Mouse (Mus musculus): ENCODE measurements around the gene Dyx1c1.

DNA sequence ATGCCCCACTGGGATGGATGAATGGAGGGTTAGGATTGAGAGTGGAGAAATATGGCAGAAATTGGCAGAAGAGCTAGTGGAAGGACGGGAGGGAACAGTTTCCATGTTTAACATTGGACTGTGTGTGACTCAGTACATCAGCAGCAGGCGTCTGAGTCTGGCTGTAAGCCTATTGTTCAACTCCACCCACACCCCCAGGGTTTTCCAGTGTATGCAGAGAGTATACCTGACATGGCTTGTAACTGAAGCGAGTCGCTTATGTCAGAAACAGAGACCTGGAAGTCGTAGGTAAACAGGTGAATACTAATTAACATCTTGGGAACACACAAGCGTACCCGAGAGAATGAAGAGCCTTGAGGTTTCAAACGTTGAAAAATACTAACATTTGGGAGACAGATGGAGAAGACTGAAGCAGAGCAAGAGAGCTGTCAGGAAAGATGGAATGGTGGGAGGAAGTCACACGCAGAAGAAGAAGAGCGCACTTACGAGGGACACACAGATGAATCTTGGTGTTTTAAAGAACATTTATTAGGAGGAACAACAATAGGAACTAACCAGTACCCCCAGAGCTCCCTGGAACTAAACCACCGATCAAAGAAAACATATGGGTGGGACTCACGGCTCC is 27.3 kb upstream of the Dyx1c1 start:
- TF ChIP-seq CTCF (IDR thresholded peaks at IDR 0.05; ENCODE audit: low read depth) (no peak), EP300 (optimal IDR thresholded peaks at IDR 0.05) (no peak)
